Mouse (Mus musculus) erythroblast, embryonic 14.5 days (primary cell): ENCODE measurements around the gene Fam199x.

Source experiments
- GATA1 ChIP-seq: IDR thresholded peaks from 2 replicates; pipeline ENCODE4 v1.6.1; 2012; ENCODE audit warnings: low read length, inconsistent platforms, mixed read lengths
- TAL1 ChIP-seq: IDR thresholded peaks from 3 replicates; pipeline ENCODE4 v1.6.1; 2012; ENCODE audit warnings: low read length, inconsistent platforms, mixed read lengths

- no peak for TF ChIP-seq GATA1
- TF ChIP-seq TAL1, result no peak
These were observed 18.5 kb upstream of the Fam199x start for GRCm38 (mm10) chrX:137030916-137031315.
